Mouse (Mus musculus): ENCODE measurements around the gene Brd2. TPM values are rescaled to one million over a fixed set of nuclear protein-coding genes. Genes with fewer than 3 reads are reported as not detected.
A peak's percentile ranks its signal among the peaks of the same experiment; 100 is the strongest.

The Brd2 gene
- 32.0 and 35.8 TPM in 2 replicates for polyA plus RNA-seq (2015; fragmentation: Nextera tagmentation; extraction: Ambion mirVana)

GRCm38 (mm10) chr17:34122188-34122984, at the start of gene Brd2:
TSS of gene Brd2 (minus strand) at chr17:34122634.
- Histone ChIP-seq H3K27me3 (ENCODE audit: control insufficient read depth, insufficient read depth, low read depth, low read length) (no peaks in the 10 kb centered on the region), H3K4me3 (ENCODE audit: low read depth, low read length) (peak within 1 kb of the TSS; percentile 99), H3K27ac (ENCODE audit: low read length) (peak within 1 kb of the TSS; percentile 100), H3K4me1 (ENCODE audit: control insufficient read depth, low read depth, low read length) (peaks cover 43% of the 10 kb centered on the region), H3K36me3 (ENCODE audit: control insufficient read depth, insufficient read depth) (peaks cover 11% of the 10 kb centered on the region), H3K4me2 (ENCODE audit: low read depth, low read length) (peak within 1 kb of the TSS; percentile 100), H3K9me3 (replicated peaks; ENCODE audit: control insufficient read depth, low read length) (no peaks in the 10 kb centered on the region), H3K9ac (ENCODE audit: low read depth, low read length) (peak within 1 kb of the TSS; percentile 97)
- under 1% methylated on average over 74 of the region's 75 CpGs for WGBS (ENCODE audit: insufficient replicate concordance)
- peak; percentile 56 for ATAC-seq (ENCODE audit: low read depth)

GRCm38 (mm10) chr17:34170877-34171498, 48.6 kb upstream of the Brd2 start:
- Histone ChIP-seq H3K4me3 (ENCODE audit: low read depth, low read length) (peak overlapping the region; percentile 27; the same call in 1 of the 2 replicates), H3K4me2 (ENCODE audit: low read depth, low read length) (peak overlapping the region; percentile 29), H3K27me3 (ENCODE audit: control insufficient read depth, insufficient read depth, low read depth, low read length) (no peaks in the 10 kb centered on the region), H3K4me1 (ENCODE audit: control insufficient read depth, low read depth, low read length) (no peaks in the 10 kb centered on the region; the same call in 1 of the 2 replicates), H3K9ac (ENCODE audit: low read depth, low read length) (no peak overlapping the region), H3K9me3 (replicated peaks; ENCODE audit: control insufficient read depth, low read length) (no peaks in the 10 kb centered on the region), H3K36me3 (ENCODE audit: control insufficient read depth, insufficient read depth) (no peaks in the 10 kb centered on the region), H3K27ac (ENCODE audit: low read length) (no peak overlapping the region)
- WGBS (ENCODE audit: insufficient replicate concordance), result 12% methylated on average over 13 of the region's 13 CpGs
- peak; percentile 54; the same call in 1 of the 2 replicates for ATAC-seq (ENCODE audit: low read depth)

- H3K36me3 ChIP-seq (ENCODE audit: control insufficient read depth, insufficient read depth), result no peaks in the 10 kb centered on the region
- H3K9ac ChIP-seq (ENCODE audit: low read depth, low read length), result no peak overlapping the region
- no peak overlapping the region for H3K4me2 ChIP-seq (ENCODE audit: low read depth, low read length)
- no peak overlapping the region for H3K27ac ChIP-seq (ENCODE audit: low read length)
- H3K4me1 ChIP-seq (ENCODE audit: control insufficient read depth, low read depth, low read length), result no peaks in the 10 kb centered on the region; the same call in 1 of the 2 replicates
- no peaks in the 10 kb centered on the region for H3K27me3 ChIP-seq (ENCODE audit: control insufficient read depth, insufficient read depth, low read depth, low read length)
- WGBS (ENCODE audit: insufficient replicate concordance), result 2% methylated on average over 4 of the region's 4 CpGs
- H3K9me3 ChIP-seq (replicated peaks; ENCODE audit: control insufficient read depth, low read length), result no peaks in the 10 kb centered on the region
- no peak for ATAC-seq (ENCODE audit: low read depth)
- no peak overlapping the region for H3K4me3 ChIP-seq (ENCODE audit: low read depth, low read length)
Measured at GRCm38 (mm10) chr17:34170487-34170876, 48.0 kb upstream of the Brd2 start.

GRCm38 (mm10) chr17:34169279-34169678, 46.8 kb upstream of the Brd2 start:
- ATAC-seq (ENCODE audit: low read depth), result no peak
- H3K36me3 ChIP-seq (ENCODE audit: control insufficient read depth, insufficient read depth), result no peaks in the 10 kb centered on the region
- H3K9me3 ChIP-seq (replicated peaks; ENCODE audit: control insufficient read depth, low read length), result no peaks in the 10 kb centered on the region
- no peak overlapping the region for H3K27ac ChIP-seq (ENCODE audit: low read length)
- H3K4me2 ChIP-seq (ENCODE audit: low read depth, low read length), result no peak overlapping the region
- H3K27me3 ChIP-seq (ENCODE audit: control insufficient read depth, insufficient read depth, low read depth, low read length), result no peaks in the 10 kb centered on the region
- no peak overlapping the region for H3K9ac ChIP-seq (ENCODE audit: low read depth, low read length)
- H3K4me3 ChIP-seq (ENCODE audit: low read depth, low read length), result no peak overlapping the region
- no peaks in the 10 kb centered on the region; the same call in 1 of the 2 replicates for H3K4me1 ChIP-seq (ENCODE audit: control insufficient read depth, low read depth, low read length)
- WGBS (ENCODE audit: insufficient replicate concordance), result 0% methylated on average over 2 of the region's 2 CpGs

GRCm38 (mm10) chr17:34165033-34165730, 42.7 kb upstream of the Brd2 start:
- H3K36me3 ChIP-seq (ENCODE audit: control insufficient read depth, insufficient read depth), result no peaks in the 10 kb centered on the region
- H3K4me1 ChIP-seq (ENCODE audit: control insufficient read depth, low read depth, low read length), result no peaks in the 10 kb centered on the region
- ATAC-seq (ENCODE audit: low read depth), result no peak
- H3K9me3 ChIP-seq (replicated peaks; ENCODE audit: control insufficient read depth, low read length), result no peaks in the 10 kb centered on the region
- H3K4me3 ChIP-seq (ENCODE audit: low read depth, low read length), result no peak overlapping the region
- no peak overlapping the region for H3K9ac ChIP-seq (ENCODE audit: low read depth, low read length)
- no peak overlapping the region for H3K27ac ChIP-seq (ENCODE audit: low read length)
- H3K27me3 ChIP-seq (ENCODE audit: control insufficient read depth, insufficient read depth, low read depth, low read length), result no peaks in the 10 kb centered on the region
- H3K4me2 ChIP-seq (ENCODE audit: low read depth, low read length), result no peak overlapping the region
- 25% methylated on average over 6 of the region's 6 CpGs for WGBS (ENCODE audit: insufficient replicate concordance)

- no peak for ATAC-seq (ENCODE audit: low read depth)
- Histone ChIP-seq H3K4me2 (ENCODE audit: low read depth, low read length) (no peak overlapping the region), H3K4me3 (ENCODE audit: low read depth, low read length) (no peak overlapping the region), H3K27ac (ENCODE audit: low read length) (no peak overlapping the region), H3K36me3 (ENCODE audit: control insufficient read depth, insufficient read depth) (no peaks in the 10 kb centered on the region), H3K27me3 (ENCODE audit: control insufficient read depth, insufficient read depth, low read depth, low read length) (no peaks in the 10 kb centered on the region), H3K9me3 (replicated peaks; ENCODE audit: control insufficient read depth, low read length) (no peaks in the 10 kb centered on the region), H3K9ac (ENCODE audit: low read depth, low read length) (no peak overlapping the region), H3K4me1 (ENCODE audit: control insufficient read depth, low read depth, low read length) (no peaks in the 10 kb centered on the region)
- 42% methylated on average over 9 of the region's 9 CpGs for WGBS (ENCODE audit: insufficient replicate concordance)
Measured at GRCm38 (mm10) chr17:34164202-34164895, 41.9 kb upstream of the Brd2 start.

- 50% methylated on average over 5 of the region's 5 CpGs for WGBS (ENCODE audit: insufficient replicate concordance)
- H3K9ac ChIP-seq (ENCODE audit: low read depth, low read length), result no peak overlapping the region
- no peak overlapping the region for H3K4me2 ChIP-seq (ENCODE audit: low read depth, low read length)
- H3K4me1 ChIP-seq (ENCODE audit: control insufficient read depth, low read depth, low read length), result no peaks in the 10 kb centered on the region
- no peaks in the 10 kb centered on the region for H3K9me3 ChIP-seq (replicated peaks; ENCODE audit: control insufficient read depth, low read length)
- ATAC-seq (ENCODE audit: low read depth), result no peak
- H3K27ac ChIP-seq (ENCODE audit: low read length), result no peak overlapping the region
- H3K4me3 ChIP-seq (ENCODE audit: low read depth, low read length), result no peak overlapping the region
- no peaks in the 10 kb centered on the region for H3K36me3 ChIP-seq (ENCODE audit: control insufficient read depth, insufficient read depth)
- no peaks in the 10 kb centered on the region for H3K27me3 ChIP-seq (ENCODE audit: control insufficient read depth, insufficient read depth, low read depth, low read length)
Measured at GRCm38 (mm10) chr17:34155534-34155933, 33.1 kb upstream of the Brd2 start.

- Histone ChIP-seq H3K4me3 (ENCODE audit: low read depth, low read length) (no peak within 1 kb of the TSS), H3K9ac (ENCODE audit: low read depth, low read length) (no peak within 1 kb of the TSS), H3K4me2 (ENCODE audit: low read depth, low read length) (no peak within 1 kb of the TSS), H3K9me3 (replicated peaks; ENCODE audit: control insufficient read depth, low read length) (no peaks in the 10 kb centered on the region), H3K36me3 (ENCODE audit: control insufficient read depth, insufficient read depth) (no peaks in the 10 kb centered on the region), H3K27me3 (ENCODE audit: control insufficient read depth, insufficient read depth, low read depth, low read length) (no peaks in the 10 kb centered on the region), H3K27ac (ENCODE audit: low read length) (no peak within 1 kb of the TSS), H3K4me1 (ENCODE audit: control insufficient read depth, low read depth, low read length) (no peaks in the 10 kb centered on the region)
- ATAC-seq (ENCODE audit: low read depth), result no peak
- WGBS (ENCODE audit: insufficient replicate concordance), result 37% methylated on average over 4 of the region's 4 CpGs
Measured at GRCm38 (mm10) chr17:34152923-34153322, 30.5 kb upstream of the Brd2 start, which contains the start of gene H2-DMb1. TSS of gene H2-DMb1 (plus strand) at chr17:34153072.
